Mouse (Mus musculus): ENCODE measurements around the gene Orm3. TPM values are rescaled to one million over a fixed set of nuclear protein-coding genes. Genes with fewer than 3 reads are reported as not detected.

The Orm3 gene
- polyA plus RNA-seq, 1 experiment from 2014 or later, result not detected

GRCm38 (mm10) chr4:63404205-63404604 lies 48.2 kb downstream of the Orm3 start:
- H3K27me3 ChIP-seq, result no peaks in the 10 kb centered on the region
- H3K27ac ChIP-seq, result peak overlapping the region; percentile 87
- H3K9me3 ChIP-seq, result no peaks in the 10 kb centered on the region
- no peak overlapping the region for H3K4me3 ChIP-seq
- H3K4me2 ChIP-seq, result peak overlapping the region; percentile 64
- no peak for ATAC-seq (ENCODE audit: insufficient number of reproducible peaks, insufficient read depth, low FRiP score, low TSS enrichment, low read depth)
- 71% methylated on average over 7 of the region's 7 CpGs for WGBS
- H3K36me3 ChIP-seq, result no peaks in the 10 kb centered on the region
- peaks cover 74% of the 10 kb centered on the region for H3K4me1 ChIP-seq
- peak overlapping the region; percentile 73 for H3K9ac ChIP-seq

- Histone ChIP-seq H3K9ac (no peak overlapping the region), H3K36me3 (no peaks in the 10 kb centered on the region), H3K27ac (peak overlapping the region; percentile 17; the same call in 1 of the 2 replicates), H3K4me1 (peaks cover 73% of the 10 kb centered on the region), H3K9me3 (no peaks in the 10 kb centered on the region), H3K4me2 (no peak overlapping the region), H3K4me3 (no peak overlapping the region), H3K27me3 (no peaks in the 10 kb centered on the region)
- no peak for ATAC-seq (ENCODE audit: insufficient number of reproducible peaks, insufficient read depth, low FRiP score, low TSS enrichment, low read depth)
- 54% methylated on average over 7 of the region's 7 CpGs for WGBS
Measured at GRCm38 (mm10) chr4:63405051-63405450, 49.1 kb downstream of the Orm3 start.

GRCm38 (mm10) chr4:63405683-63406082 lies 49.7 kb downstream of the Orm3 start:
- Histone ChIP-seq H3K4me1 (peaks cover 69% of the 10 kb centered on the region), H3K36me3 (no peaks in the 10 kb centered on the region), H3K27me3 (no peaks in the 10 kb centered on the region), H3K4me2 (no peak overlapping the region), H3K27ac (peak overlapping the region; percentile 17; the same call in 1 of the 2 replicates), H3K9me3 (no peaks in the 10 kb centered on the region), H3K4me3 (no peak overlapping the region), H3K9ac (no peak overlapping the region)
- 62% methylated on average over 4 of the region's 4 CpGs for WGBS
- no peak for ATAC-seq (ENCODE audit: insufficient number of reproducible peaks, insufficient read depth, low FRiP score, low TSS enrichment, low read depth)

- H3K9ac ChIP-seq, result no peak overlapping the region
Measured at GRCm38 (mm10) chr4:63408247-63408646, 52.3 kb downstream of the Orm3 start.

GRCm38 (mm10) chr4:63408649-63409048 lies 52.7 kb downstream of the Orm3 start:
- no peak overlapping the region for H3K27ac ChIP-seq
- H3K4me1 ChIP-seq, result peaks cover 43% of the 10 kb centered on the region
- no peaks in the 10 kb centered on the region for H3K27me3 ChIP-seq
- 0 out of 2 replicates have a peak, but pooled peaks have one; percentile 34 for ATAC-seq (ENCODE audit: insufficient number of reproducible peaks, insufficient read depth, low FRiP score, low TSS enrichment, low read depth)
- H3K36me3 ChIP-seq, result no peaks in the 10 kb centered on the region
- no peak overlapping the region for H3K9ac ChIP-seq
- H3K4me3 ChIP-seq, result 0 out of 2 replicates have a peak overlapping the region, but pooled peaks have one; percentile 63
- H3K4me2 ChIP-seq, result peak overlapping the region; percentile 98
- no peaks in the 10 kb centered on the region for H3K9me3 ChIP-seq
- 7% methylated on average over 8 of the region's 8 CpGs for WGBS

More at GRCm38 (mm10) chr4:63408247-63408646, 52.3 kb downstream of the Orm3 start:
- H3K4me1 ChIP-seq, result peaks cover 47% of the 10 kb centered on the region
- ATAC-seq (ENCODE audit: insufficient number of reproducible peaks, insufficient read depth, low FRiP score, low TSS enrichment, low read depth), result 0 out of 2 replicates have a peak, but pooled peaks have one; percentile 0
- no peak overlapping the region for H3K4me3 ChIP-seq
- peak overlapping the region; percentile 98 for H3K4me2 ChIP-seq
- no peak overlapping the region for H3K27ac ChIP-seq
- H3K9me3 ChIP-seq, result no peaks in the 10 kb centered on the region
- H3K27me3 ChIP-seq, result no peaks in the 10 kb centered on the region
- 61% methylated on average over 7 of the region's 7 CpGs for WGBS
- H3K36me3 ChIP-seq, result no peaks in the 10 kb centered on the region

Other genes starting within 250 kb of the Orm3 start
- gene Ambp, start 201.4 kb upstream of the Orm3 start, polyA plus RNA-seq (2015; fragmentation: Nextera tagmentation; extraction: Ambion mirVana), result 18.3 TPM in 1 of 2 replicates, not detected in the other
- 0.11 TPM in 1 of 2 replicates, not detected in the other for gene Kif12, start 184.0 kb upstream of the Orm3 start, polyA plus RNA-seq (2015; fragmentation: Nextera tagmentation; extraction: Ambion mirVana)
- gene Col27a1, start 142.2 kb upstream of the Orm3 start, polyA plus RNA-seq (2015; fragmentation: Nextera tagmentation; extraction: Ambion mirVana), result 26.1 and 30.2 TPM in 2 replicates
- not detected in 2 replicates for gene Orm1, start 11.6 kb upstream of the Orm3 start, polyA plus RNA-seq (2015; fragmentation: Nextera tagmentation; extraction: Ambion mirVana)
- not detected in 2 replicates for gene Orm2, start 6.3 kb downstream of the Orm3 start, polyA plus RNA-seq (2015; fragmentation: Nextera tagmentation; extraction: Ambion mirVana)
- gene Akna, start 47.2 kb downstream of the Orm3 start, polyA plus RNA-seq (2015; fragmentation: Nextera tagmentation; extraction: Ambion mirVana), result 9.7 and 10.0 TPM in 2 replicates
- 4.2 and 5.9 TPM in 2 replicates for gene Whrn, start 139.8 kb downstream of the Orm3 start, polyA plus RNA-seq (2015; fragmentation: Nextera tagmentation; extraction: Ambion mirVana)
- gene Atp6v1g1, start 188.6 kb downstream of the Orm3 start, polyA plus RNA-seq (2015; fragmentation: Nextera tagmentation; extraction: Ambion mirVana), result 315 and 316 TPM in 2 replicates
- gene Tmem268, start 202.6 kb downstream of the Orm3 start, polyA plus RNA-seq (2015; fragmentation: Nextera tagmentation; extraction: Ambion mirVana), result 10.7 and 11.1 TPM in 2 replicates
- not detected in 2 replicates for gene Gm11213, start 249.1 kb downstream of the Orm3 start, polyA plus RNA-seq (2015; fragmentation: Nextera tagmentation; extraction: Ambion mirVana)